Mouse (Mus musculus): Measurements from ENCODE around the gene Myh6.

DNA sequence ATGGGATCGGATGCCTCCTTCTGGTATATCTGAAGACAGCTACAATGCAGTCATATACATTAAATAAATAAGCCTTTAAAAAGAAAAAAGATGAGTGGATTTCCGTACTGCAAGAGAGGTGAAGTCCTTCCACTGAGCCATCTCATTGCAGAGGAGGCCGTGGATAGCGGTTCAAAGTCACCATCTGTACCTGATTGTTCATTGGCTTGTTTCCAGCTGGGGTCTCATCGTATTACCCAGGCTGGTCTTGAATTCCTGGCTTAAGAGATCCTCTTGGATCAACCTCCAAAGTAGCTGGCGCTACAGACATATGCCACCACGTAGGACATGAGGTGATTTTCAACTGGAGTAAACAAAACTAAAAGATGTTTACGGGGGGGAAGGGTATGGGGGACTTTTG lies 39.2 kb upstream of the Myh6 start:
- TF ChIP-seq CTCF (IDR thresholded peaks at IDR 0.05; ENCODE audit: extremely low read depth, insufficient read depth, low read length), result no peak
- no peak for TF ChIP-seq POLR2A (IDR thresholded peaks at IDR 0.05; ENCODE audit: extremely low read depth, insufficient read depth, low read length)

All from cortical plate, adult 2 months (tissue).